Mouse (Mus musculus): Measurements from ENCODE around the gene Palld. TPM values are rescaled to one million over a fixed set of nuclear protein-coding genes. Genes with fewer than 3 reads are reported as not detected.

The Palld gene
- polyA plus RNA-seq, 1 experiment from 2014 or later: 48.3 TPM

DNA sequence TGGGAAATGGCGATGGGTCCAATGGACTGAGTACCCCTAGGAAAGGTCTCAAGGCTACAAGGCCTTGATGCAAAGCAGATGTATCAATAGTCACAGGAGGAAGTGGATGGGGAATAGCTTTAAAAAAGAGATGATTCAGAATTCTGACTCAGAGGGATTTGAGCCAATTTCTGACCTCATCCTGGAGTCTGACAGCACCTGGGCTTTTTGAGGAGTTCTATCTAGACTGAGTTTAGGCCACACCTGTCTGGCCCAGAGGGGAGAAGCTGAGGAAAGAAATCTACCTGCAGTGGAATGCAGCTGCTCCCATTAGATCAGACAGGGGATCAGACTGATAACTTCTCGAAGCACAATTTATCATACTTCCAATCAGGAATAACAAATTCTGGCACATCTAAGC lies 99.7 kb downstream of the Palld start:
- H3K9me3 ChIP-seq (ENCODE audit: control insufficient read depth, low read length): no peaks in the 10 kb centered on the region
- no peaks in the 10 kb centered on the region for H3K27me3 ChIP-seq (ENCODE audit: control insufficient read depth, insufficient read depth, low read length)
- H3K27ac ChIP-seq (ENCODE audit: low read depth, low read length): no peak overlapping the region
- no peak for ATAC-seq (ENCODE audit: low FRiP score)
- H3K4me3 ChIP-seq (ENCODE audit: low read depth, low read length): no peak overlapping the region
- no peaks in the 10 kb centered on the region for H3K36me3 ChIP-seq (ENCODE audit: control insufficient read depth, insufficient read depth, low read length)
- H3K4me2 ChIP-seq (replicated peaks; ENCODE audit: low read depth, low read length): no peak overlapping the region
- H3K9ac ChIP-seq (ENCODE audit: low read depth, low read length): no peak overlapping the region
- H3K4me1 ChIP-seq (replicated peaks; ENCODE audit: control insufficient read depth, insufficient read depth, low read length): no peaks in the 10 kb centered on the region
- 83% methylated on average over 2 of the region's 2 CpGs for WGBS
- no peak for DNase-seq (ENCODE audit: low spot score)

DNA sequence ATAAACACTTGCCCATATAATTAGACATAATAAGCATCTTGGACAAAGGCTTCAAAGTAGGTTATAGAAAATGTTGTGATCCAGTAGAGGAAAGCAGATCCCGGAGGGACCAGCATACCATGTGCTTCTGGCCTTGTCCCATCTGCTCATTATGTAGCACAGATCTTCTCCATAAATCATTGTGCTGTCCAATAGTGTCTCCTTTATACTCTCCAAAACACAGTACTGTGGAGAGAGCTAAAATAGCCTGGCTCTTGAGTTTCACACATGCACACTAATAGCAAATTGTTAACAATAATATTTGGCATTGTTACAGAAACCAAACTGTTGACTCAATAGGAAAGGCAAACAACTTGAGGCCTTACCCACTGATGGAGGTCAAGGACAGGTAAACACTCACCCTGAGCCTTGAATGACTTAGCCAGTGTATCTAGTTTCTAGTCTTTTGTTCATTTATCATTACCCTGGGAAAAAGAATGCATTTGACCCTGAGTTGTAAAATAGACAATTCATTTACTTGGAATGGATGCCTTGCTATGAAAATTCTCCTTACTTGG lies 105.0 kb downstream of the Palld start:
- H3K27me3 ChIP-seq (ENCODE audit: control insufficient read depth, insufficient read depth, low read length): no peaks in the 10 kb centered on the region
- ATAC-seq (ENCODE audit: low FRiP score) (no peak), DNase-seq (ENCODE audit: low spot score) (no peak)
- no peaks in the 10 kb centered on the region for H3K36me3 ChIP-seq (ENCODE audit: control insufficient read depth, insufficient read depth, low read length)
- no peak overlapping the region for H3K9ac ChIP-seq (ENCODE audit: low read depth, low read length)
- no peak overlapping the region for H3K27ac ChIP-seq (ENCODE audit: low read depth, low read length)
- H3K4me3 ChIP-seq (ENCODE audit: low read depth, low read length): no peak overlapping the region
- H3K4me2 ChIP-seq (replicated peaks; ENCODE audit: low read depth, low read length): no peak overlapping the region
- no peaks in the 10 kb centered on the region for H3K9me3 ChIP-seq (ENCODE audit: control insufficient read depth, low read length)
- 94% methylated on average over 1 of the region's 1 CpGs for WGBS
- H3K4me1 ChIP-seq (replicated peaks; ENCODE audit: control insufficient read depth, insufficient read depth, low read length): no peaks in the 10 kb centered on the region

- Histone ChIP-seq H3K9ac (ENCODE audit: low read depth, low read length) (no peak overlapping the region), H3K36me3 (ENCODE audit: control insufficient read depth, insufficient read depth, low read length) (no peaks in the 10 kb centered on the region), H3K4me3 (ENCODE audit: low read depth, low read length) (no peak overlapping the region), H3K27me3 (ENCODE audit: control insufficient read depth, insufficient read depth, low read length) (no peaks in the 10 kb centered on the region), H3K4me2 (replicated peaks; ENCODE audit: low read depth, low read length) (no peak overlapping the region), H3K9me3 (ENCODE audit: control insufficient read depth, low read length) (no peaks in the 10 kb centered on the region), H3K4me1 (replicated peaks; ENCODE audit: control insufficient read depth, insufficient read depth, low read length) (no peaks in the 10 kb centered on the region), H3K27ac (ENCODE audit: low read depth, low read length) (no peak overlapping the region)
- DNase-seq (ENCODE audit: low spot score): no peak
- ATAC-seq (ENCODE audit: low FRiP score): no peak
- 88% methylated on average over 7 of the region's 7 CpGs for WGBS
These were observed 105.9 kb downstream of the Palld start for GRCm38 (mm10) chr8:61796537-61797050.

DNA sequence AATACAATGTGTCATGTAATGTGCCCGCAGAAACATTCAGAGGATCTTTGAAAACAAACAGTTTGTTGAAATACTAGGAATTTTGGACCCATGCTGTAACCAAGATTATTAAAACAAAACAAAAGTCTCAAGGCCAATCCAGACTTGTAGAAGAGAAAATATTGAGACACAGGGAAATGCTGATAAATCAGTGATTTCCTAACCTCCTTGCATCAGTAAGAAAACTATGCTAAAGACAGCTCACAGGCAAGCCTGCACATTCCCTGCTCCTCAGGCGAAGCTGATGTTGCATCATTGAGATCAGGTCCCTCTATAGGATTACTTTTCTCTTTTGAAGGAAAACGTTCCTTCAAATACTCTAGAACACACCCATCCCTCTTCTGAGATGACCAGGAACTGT lies 112.5 kb downstream of the Palld start:
- ATAC-seq (ENCODE audit: low FRiP score): no peak
- Histone ChIP-seq H3K9me3 (ENCODE audit: control insufficient read depth, low read length) (no peaks in the 10 kb centered on the region), H3K36me3 (ENCODE audit: control insufficient read depth, insufficient read depth, low read length) (no peaks in the 10 kb centered on the region), H3K4me1 (replicated peaks; ENCODE audit: control insufficient read depth, insufficient read depth, low read length) (no peaks in the 10 kb centered on the region), H3K27ac (ENCODE audit: low read depth, low read length) (no peak overlapping the region), H3K27me3 (ENCODE audit: control insufficient read depth, insufficient read depth, low read length) (no peaks in the 10 kb centered on the region), H3K4me2 (replicated peaks; ENCODE audit: low read depth, low read length) (no peak overlapping the region), H3K4me3 (ENCODE audit: low read depth, low read length) (no peak overlapping the region), H3K9ac (ENCODE audit: low read depth, low read length) (no peak overlapping the region)
- 78% methylated on average over 3 of the region's 3 CpGs for WGBS
- no peak for DNase-seq (ENCODE audit: low spot score)

GRCm38 (mm10) chr8:61789289-61789688 lies 113.2 kb downstream of the Palld start:
- H3K27ac ChIP-seq (ENCODE audit: low read depth, low read length): no peak overlapping the region
- no peak for DNase-seq (ENCODE audit: low spot score)
- H3K9me3 ChIP-seq (ENCODE audit: control insufficient read depth, low read length): no peaks in the 10 kb centered on the region
- H3K36me3 ChIP-seq (ENCODE audit: control insufficient read depth, insufficient read depth, low read length): no peaks in the 10 kb centered on the region
- no peaks in the 10 kb centered on the region for H3K4me1 ChIP-seq (replicated peaks; ENCODE audit: control insufficient read depth, insufficient read depth, low read length)
- no peak for ATAC-seq (ENCODE audit: low FRiP score)
- no peak overlapping the region for H3K4me2 ChIP-seq (replicated peaks; ENCODE audit: low read depth, low read length)
- WGBS: 97% methylated on average over 5 of the region's 5 CpGs
- no peaks in the 10 kb centered on the region for H3K27me3 ChIP-seq (ENCODE audit: control insufficient read depth, insufficient read depth, low read length)
- no peak overlapping the region for H3K9ac ChIP-seq (ENCODE audit: low read depth, low read length)
- H3K4me3 ChIP-seq (ENCODE audit: low read depth, low read length): no peak overlapping the region

- Histone ChIP-seq H3K4me3 (ENCODE audit: low read depth, low read length) (no peak overlapping the region), H3K4me2 (replicated peaks; ENCODE audit: low read depth, low read length) (no peak overlapping the region), H3K9ac (ENCODE audit: low read depth, low read length) (no peak overlapping the region), H3K27ac (ENCODE audit: low read depth, low read length) (no peak overlapping the region), H3K27me3 (ENCODE audit: control insufficient read depth, insufficient read depth, low read length) (no peaks in the 10 kb centered on the region), H3K4me1 (replicated peaks; ENCODE audit: control insufficient read depth, insufficient read depth, low read length) (no peaks in the 10 kb centered on the region), H3K36me3 (ENCODE audit: control insufficient read depth, insufficient read depth, low read length) (no peaks in the 10 kb centered on the region), H3K9me3 (ENCODE audit: control insufficient read depth, low read length) (no peaks in the 10 kb centered on the region)
- DNase-seq (ENCODE audit: low spot score) (no peak), ATAC-seq (ENCODE audit: low FRiP score) (no peak)
- WGBS: 92% methylated on average over 7 of the region's 7 CpGs
These were observed 119.5 kb downstream of the Palld start for GRCm38 (mm10) chr8:61782931-61783491.

- Histone ChIP-seq H3K36me3 (ENCODE audit: control insufficient read depth, insufficient read depth, low read length) (no peaks in the 10 kb centered on the region), H3K4me2 (replicated peaks; ENCODE audit: low read depth, low read length) (no peak overlapping the region), H3K9me3 (ENCODE audit: control insufficient read depth, low read length) (no peaks in the 10 kb centered on the region), H3K4me3 (ENCODE audit: low read depth, low read length) (no peak overlapping the region), H3K4me1 (replicated peaks; ENCODE audit: control insufficient read depth, insufficient read depth, low read length) (no peaks in the 10 kb centered on the region), H3K27ac (ENCODE audit: low read depth, low read length) (no peak overlapping the region), H3K9ac (ENCODE audit: low read depth, low read length) (no peak overlapping the region), H3K27me3 (ENCODE audit: control insufficient read depth, insufficient read depth, low read length) (no peaks in the 10 kb centered on the region)
- ATAC-seq (ENCODE audit: low FRiP score) (no peak), DNase-seq (ENCODE audit: low spot score) (no peak)
- 73% methylated on average over 5 of the region's 5 CpGs for WGBS
These were observed 121.7 kb downstream of the Palld start for GRCm38 (mm10) chr8:61780652-61781257.

DNA sequence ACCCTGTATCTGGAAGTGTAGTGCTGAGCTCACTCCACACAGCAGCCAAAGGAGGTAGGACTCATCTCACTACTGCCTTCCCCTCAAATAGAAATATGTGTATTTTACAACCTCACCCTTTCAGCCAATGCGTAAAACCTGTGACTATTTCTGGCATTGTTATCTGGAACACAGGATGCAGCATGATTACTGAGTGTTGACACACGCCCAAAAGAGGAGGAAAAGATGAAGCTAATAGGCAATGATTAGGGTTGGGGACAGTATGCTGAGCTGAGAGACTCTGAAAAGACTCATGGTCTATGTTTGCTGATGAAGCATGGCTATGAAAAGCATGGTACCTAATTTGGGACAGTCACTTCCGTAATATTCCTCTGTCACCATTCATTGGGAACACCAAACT lies 124.3 kb downstream of the Palld start:
- Histone ChIP-seq H3K9me3 (ENCODE audit: control insufficient read depth, low read length) (no peaks in the 10 kb centered on the region), H3K27ac (ENCODE audit: low read depth, low read length) (no peak overlapping the region), H3K36me3 (ENCODE audit: control insufficient read depth, insufficient read depth, low read length) (no peaks in the 10 kb centered on the region), H3K4me2 (replicated peaks; ENCODE audit: low read depth, low read length) (no peak overlapping the region), H3K4me1 (replicated peaks; ENCODE audit: control insufficient read depth, insufficient read depth, low read length) (no peaks in the 10 kb centered on the region), H3K27me3 (ENCODE audit: control insufficient read depth, insufficient read depth, low read length) (no peaks in the 10 kb centered on the region), H3K4me3 (ENCODE audit: low read depth, low read length) (no peak overlapping the region), H3K9ac (ENCODE audit: low read depth, low read length) (no peak overlapping the region)
- ATAC-seq (ENCODE audit: low FRiP score): no peak
- DNase-seq (ENCODE audit: low spot score): no peak
- 94% methylated on average over 3 of the region's 3 CpGs for WGBS

- Histone ChIP-seq H3K4me2 (replicated peaks; ENCODE audit: low read depth, low read length) (no peak overlapping the region), H3K9ac (ENCODE audit: low read depth, low read length) (no peak overlapping the region), H3K4me1 (replicated peaks; ENCODE audit: control insufficient read depth, insufficient read depth, low read length) (no peaks in the 10 kb centered on the region), H3K27me3 (ENCODE audit: control insufficient read depth, insufficient read depth, low read length) (no peaks in the 10 kb centered on the region), H3K9me3 (ENCODE audit: control insufficient read depth, low read length) (no peaks in the 10 kb centered on the region), H3K36me3 (ENCODE audit: control insufficient read depth, insufficient read depth, low read length) (no peaks in the 10 kb centered on the region), H3K4me3 (ENCODE audit: low read depth, low read length) (no peak overlapping the region), H3K27ac (ENCODE audit: low read depth, low read length) (no peak overlapping the region)
- 56% methylated on average over 9 of the region's 9 CpGs for WGBS
- no peak for DNase-seq (ENCODE audit: low spot score)
- no peak for ATAC-seq (ENCODE audit: low FRiP score)
These were observed 125.9 kb downstream of the Palld start for GRCm38 (mm10) chr8:61776560-61776959.
